Mouse (Mus musculus): ENCODE measurements at regions not wholly inside any gene's neighbourhood (a gene's known extent, or its start where the extent isn't known, plus 50 kb on each side); places are given as distances from the start of the nearest gene placed in this dataset.

GRCm38 (mm10) chr11:79757513-79758071 lies 166.6 kb downstream of the Rab11fip4 start:
- no peak for TF ChIP-seq CTCF (IDR thresholded peaks at IDR 0.05; ENCODE audit: borderline replicate concordance, insufficient read depth, low read length)
- no peak for TF ChIP-seq POLR2A (IDR thresholded peaks at IDR 0.05; ENCODE audit: low read depth, low read length)

Data from embryonic fibroblast, embryonic 13.5 days (primary cell).